Mouse (Mus musculus) olfactory bulb, adult 2 months (tissue): ENCODE measurements around the gene Slc9a2.

ENCODE experiments used
- CTCF ChIP-seq: fragments of 200-500 bp; IDR thresholded peaks from 2 replicates; pipeline ENCODE4 v1.5.1; 2012; ENCODE audit warnings: low read depth, mild to moderate bottlenecking, low read length, moderate library complexity; ENCODE audit not compliant: insufficient read depth
- POLR2A ChIP-seq: fragments of 200-500 bp; IDR thresholded peaks from 2 replicates; pipeline ENCODE4 v1.6.1; 2012; ENCODE audit warnings: mild to moderate bottlenecking, low read depth, low read length, moderate library complexity; ENCODE audit not compliant: insufficient read depth

GRCm38 (mm10) chr1:40726051-40726450, 45.7 kb downstream of the Slc9a2 start:
- TF ChIP-seq CTCF (no peak), POLR2A (no peak)
